Mouse (Mus musculus) heart, postnatal 4 days (tissue): ENCODE measurements around the gene Nfix. TPM values are rescaled to one million over a fixed set of nuclear protein-coding genes. Genes with fewer than 3 reads are reported as not detected.
"Not testable (repeated sequence)": the region's sequence is repeated elsewhere in the genome, so short reads cannot be mapped to it uniquely, and the experiment has no call there.

Experiments
- DNase-seq: peaks from one replicate; pipeline ENCODE4 v3.0.0; 2021
- total RNA-seq, 2 experiments: library from RNA; stranded (reverse); gene quantifications; 2 replicates each; pipeline ENCODE4 v1.2.3; 2021

Nfix gene
- total RNA-seq, 2 experiments from 2014 or later, result 189 to 211 TPM

DNA sequence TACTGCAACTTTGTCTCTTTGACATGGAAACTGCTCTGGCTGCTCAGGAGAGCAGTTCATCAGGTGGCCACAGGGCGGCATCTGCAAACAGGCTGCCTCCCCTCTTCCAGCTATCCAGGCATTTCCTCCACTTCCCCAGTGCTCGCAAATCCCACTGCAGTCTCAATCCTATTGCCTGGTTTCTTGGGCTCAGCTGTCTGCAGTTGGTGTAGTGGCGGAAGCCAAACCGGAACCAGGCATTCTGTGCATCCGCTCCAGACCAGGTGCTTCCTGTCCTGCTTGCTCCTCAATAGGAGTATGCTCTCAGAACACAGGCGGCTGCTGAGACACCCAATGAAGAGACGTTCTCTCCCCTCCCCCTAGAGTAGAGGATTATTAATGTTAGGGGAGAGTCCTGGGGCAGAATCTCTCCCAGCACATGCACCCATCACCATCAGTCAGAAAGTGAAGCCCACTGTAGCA, 100.3 kb downstream of the Nfix start:
- DNase-seq, result peak; percentile 79

DNA sequence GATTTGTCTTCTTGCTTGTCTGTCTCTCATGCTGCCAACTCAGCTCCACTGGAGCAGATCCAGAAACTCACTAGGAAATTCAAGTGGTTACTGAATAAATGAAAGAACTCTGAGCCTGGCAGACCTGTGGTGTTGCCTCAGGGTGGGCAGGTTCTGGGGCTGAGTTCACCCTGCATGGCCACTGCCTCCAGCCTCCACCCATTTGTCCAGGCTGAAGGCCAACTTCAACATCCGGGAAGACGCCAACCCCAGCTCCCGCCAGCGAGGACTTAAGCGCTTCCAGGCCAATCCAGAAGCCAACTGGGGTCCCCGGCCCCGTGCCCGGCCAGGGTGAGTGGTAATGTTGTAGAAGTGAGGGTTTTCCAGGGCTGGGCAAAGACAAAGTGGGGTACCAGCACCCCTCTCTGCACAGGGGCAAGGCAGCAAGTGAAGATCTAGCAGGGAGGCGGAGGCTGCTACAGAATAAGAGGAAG, 101.2 kb downstream of the Nfix start:
- DNase-seq, result peak; percentile 72

DNA sequence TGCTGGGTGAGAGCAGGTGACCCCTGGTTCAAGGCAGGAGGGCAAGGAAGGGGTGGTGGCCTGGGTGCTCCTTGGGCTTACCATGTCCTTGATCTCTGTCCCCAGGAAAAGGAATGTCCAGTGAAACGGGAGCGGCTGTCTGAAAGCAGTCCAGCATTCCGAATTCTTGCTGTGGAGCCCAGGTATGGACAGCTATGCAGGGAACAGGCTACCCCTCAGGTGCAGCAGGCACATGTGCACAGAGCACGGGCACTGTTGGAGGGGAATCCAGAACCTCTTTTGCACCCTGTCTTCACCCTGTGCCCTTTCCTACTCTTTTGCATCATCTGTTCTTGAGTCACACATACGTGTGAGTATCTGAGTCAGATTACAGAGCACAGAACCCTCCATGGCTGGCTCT, 101.9 kb downstream of the Nfix start:
- DNase-seq, result no peak

DNA sequence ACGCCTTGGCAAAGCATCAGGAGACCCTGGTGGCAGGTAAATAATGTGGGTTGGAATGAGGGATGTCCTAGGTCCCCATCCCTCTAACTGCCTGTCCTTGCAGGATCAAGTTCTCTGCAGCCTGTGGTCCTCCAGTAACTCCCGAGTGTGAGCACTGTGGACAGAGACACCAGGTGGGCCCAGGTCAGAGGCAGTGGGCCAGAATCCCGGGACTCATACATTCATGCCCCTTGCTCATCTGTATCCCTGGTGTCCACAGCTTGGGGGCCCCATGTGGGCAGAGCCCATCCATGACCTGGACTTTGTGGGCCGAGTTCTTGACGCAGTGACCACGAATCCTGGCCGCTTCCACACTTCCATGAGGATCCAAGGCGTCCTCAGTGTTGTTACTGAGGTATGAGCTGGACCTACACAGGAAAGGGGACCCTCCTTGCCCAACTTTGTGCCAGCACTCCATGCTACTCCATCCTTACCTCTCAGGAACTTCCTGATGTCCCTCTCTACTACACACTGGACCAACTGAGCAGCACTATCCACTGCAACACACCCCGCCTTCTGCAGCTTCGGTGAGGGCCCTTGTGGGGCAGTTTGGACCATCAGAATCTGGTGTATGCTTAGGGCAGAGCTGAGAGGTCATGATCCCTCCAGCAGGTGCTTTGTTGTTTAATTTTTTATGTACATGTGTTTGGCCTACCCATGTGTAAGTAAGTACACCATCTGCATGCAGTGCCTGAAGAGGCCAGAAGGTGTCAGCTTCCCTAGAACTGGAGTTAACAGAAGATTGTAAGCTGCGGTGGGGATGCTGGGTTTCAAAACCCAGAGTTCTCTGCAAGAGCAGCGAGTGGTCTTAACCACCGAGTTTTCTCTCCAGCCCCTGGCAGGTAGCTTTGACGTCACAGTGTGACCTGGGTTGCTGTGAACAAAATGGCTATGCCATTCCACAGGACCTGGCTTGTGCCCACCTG, 102.7 kb downstream of the Nfix start:
- peak; percentile 66 for DNase-seq

DNA sequence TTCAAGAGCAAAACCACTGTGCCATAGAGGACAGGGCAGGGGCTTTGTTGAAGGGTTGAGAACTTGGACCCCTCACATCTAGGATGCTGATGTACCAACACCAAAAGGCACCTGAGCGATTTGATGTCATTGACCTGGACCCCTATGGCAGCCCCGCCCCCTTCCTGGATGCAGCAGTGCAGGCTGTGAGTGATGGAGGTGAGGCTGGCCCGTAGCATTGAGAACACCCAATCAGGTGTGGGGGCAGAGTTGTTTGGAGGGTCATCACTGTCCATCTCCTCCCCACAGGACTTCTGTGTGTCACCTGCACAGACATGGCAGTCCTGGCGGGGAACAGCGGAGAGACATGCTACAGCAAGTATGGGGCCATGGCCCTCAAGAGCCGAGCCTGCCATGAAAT, 105.0 kb downstream of the Nfix start:
- no peak for DNase-seq

DNA sequence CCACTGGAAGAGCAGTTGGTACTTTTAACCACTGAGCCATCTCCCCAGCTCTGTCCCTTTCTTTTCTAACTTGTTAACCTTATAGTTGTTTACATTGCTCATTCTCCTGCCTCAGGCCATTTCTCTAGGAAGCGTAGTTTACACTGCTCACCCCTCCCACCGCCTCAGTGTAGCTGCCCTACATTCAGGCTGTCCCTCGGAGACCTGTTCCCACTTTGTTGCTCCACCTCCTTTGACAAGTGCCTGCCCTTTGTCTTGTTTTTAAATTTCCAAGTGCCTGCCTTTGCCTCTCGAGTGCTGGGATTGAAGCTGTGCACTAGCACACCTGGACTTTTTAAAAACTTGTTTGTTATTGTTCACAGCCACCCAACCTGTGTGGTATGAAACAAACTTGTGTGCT, 106.8 kb downstream of the Nfix start:
- no peak for DNase-seq

DNA sequence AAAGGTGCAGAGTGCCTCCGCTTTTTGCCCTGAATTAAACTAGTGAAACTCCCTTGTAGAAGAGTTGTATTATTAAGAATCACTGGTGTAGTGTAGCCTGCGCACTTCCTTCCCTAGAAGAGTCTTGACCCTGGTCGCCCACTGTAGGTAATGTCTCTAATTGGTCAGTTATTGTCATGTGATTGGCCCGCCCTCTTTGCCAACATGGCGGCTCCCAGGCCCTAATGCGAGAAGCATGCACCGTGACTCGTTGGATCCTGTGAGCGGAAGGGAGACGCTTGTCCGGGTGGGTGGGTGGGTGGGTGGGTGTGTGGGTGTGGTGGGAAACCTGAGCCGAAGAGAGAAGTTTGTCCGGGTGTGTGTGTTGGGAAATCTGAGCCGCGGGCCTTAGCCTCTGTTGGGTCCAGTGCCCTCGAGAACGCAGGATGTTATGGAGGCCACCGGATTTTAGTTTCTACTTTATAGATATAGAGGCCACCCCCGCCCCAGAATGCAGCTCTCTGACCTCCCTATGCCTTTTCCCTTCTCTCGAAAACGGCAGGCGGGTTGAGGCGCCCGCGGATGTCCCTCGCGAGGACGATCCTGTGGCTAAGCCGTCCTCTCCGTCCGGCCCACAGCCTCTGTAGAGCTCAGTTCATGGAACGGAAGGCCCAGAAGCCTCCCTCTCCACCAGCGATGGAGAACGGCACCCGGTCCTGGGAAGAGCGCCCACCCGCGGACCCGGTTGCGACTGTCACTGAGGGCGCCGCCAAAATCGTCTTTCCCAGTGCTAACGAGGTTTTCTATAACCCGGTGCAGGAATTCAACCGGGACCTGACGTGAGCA, 110.8 kb downstream of the Nfix start:
- peak; percentile 92 for DNase-seq

DNA sequence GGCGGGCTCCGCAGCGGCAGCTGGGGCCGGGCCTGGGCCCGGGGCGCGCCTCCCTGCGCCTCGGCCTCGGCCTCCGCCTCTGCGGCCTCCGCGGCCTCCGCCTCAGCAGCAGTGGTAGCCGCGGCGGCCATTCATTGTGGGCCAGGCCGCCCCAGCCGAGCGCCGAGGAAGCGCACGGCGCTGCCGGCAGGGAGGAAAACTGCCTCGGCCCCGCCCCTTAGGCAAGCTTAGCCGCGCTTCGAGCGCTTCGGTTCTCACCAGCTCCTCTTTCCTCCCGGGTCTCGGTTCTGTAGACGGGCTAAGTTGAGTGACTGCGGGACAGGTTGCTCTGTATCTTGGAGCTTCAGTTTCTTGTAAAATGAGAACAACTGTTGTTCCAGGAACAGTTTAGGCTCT, 112.4 kb downstream of the Nfix start, which contains the start of gene Nacc1:
Gene Nacc1 (minus strand): TSS at position 158 of the 396 bp plus-strand sequence.
- DNase-seq, result peak; percentile 91

DNA sequence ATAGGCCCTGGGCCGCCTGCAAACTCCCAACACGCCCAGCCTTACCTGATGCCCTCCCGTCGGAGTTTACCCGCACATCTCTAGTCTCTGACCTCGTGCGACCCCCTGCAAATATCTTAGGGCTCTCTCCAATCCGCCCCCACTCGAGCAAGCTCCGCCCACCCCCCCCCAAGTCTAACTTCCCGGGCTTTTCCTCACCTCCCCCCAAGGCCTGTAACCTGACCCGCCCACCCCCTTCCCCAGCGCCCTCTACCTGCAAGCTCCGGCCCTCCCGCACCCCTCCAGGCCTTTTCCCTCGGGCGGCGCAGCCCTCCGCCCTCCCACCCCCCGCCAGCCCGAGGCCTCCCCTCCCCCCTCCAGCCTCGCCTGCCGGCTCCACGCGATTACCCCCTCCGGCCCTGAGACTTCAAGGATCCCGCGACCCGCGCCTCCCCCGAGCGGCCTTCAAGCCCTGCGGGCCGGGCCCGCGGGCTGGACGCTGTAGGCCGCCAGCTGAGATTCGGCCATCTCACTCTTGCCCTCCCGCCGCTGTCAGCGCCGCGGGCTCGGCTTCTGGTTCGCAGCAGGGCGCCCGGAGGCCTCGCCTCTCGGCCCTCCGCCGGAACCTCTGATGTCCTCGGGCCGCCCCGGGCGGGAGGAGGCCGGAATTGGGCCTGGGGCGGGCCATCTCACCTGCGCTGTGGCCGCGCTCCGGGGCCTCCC, 113.0 kb downstream of the Nfix start:
- peak; percentile 43 for DNase-seq

DNA sequence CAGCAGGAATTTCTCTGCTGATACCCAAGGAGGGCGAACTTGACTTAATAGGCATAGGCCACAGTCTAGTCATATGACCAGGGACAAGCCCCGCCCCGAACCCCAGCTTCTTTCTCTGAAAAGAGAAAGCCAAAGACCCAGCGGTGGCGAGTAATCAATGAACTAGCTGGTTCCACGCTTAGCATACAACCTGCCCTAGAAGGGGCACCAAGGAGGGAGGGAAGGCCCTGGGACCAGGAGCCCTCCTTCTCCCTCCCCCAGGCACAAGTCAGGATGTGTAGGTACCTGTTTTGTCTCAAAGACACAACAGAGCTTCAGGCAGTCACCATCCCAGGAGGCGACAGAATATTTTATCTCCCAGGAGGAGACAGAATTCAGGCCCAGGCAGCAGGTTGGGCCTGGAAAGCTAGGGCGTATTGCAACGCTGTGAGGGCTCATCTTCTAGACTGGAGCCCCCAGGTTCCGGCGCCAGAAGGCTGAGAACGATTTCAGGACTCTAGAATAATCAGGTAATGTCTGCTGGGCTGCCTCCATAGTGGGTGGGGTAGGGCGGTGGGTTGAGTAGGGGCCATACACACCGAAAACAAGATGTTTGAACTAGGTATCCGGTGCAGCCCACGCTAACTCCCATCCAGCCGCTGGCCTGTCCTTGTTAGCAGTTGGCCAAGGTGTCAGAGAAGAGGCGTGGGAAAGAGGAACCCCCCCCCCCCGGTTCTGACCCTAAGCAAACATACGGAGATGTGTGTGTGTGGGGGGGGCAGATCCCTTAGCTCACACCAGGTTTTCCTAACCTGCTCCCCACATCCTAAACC, 113.7 kb downstream of the Nfix start, which contains the start of gene Trmt1:
Gene Trmt1 (plus strand): TSS at position 117 of the 812 bp plus-strand sequence.
- DNase-seq, result no peak

DNA sequence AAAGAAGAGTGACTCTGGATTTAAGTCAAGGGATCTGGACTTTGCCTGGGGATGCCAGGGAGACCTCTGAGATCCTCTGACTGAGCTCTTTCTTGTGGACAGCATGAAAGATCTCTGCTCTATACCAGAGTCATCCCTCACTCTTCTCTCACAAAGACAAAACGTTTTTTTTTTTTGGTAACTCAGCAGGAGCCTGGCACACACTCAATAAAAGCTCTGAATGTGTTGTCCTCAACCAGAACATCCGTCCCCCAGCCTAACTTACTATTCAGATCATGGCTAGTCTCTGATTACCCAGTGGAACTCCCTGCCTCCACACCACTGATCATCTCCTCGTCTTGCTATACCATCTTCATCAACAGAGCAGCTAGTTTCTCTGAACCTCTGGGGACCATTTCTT, 115.6 kb downstream of the Nfix start:
- no peak for DNase-seq

DNA sequence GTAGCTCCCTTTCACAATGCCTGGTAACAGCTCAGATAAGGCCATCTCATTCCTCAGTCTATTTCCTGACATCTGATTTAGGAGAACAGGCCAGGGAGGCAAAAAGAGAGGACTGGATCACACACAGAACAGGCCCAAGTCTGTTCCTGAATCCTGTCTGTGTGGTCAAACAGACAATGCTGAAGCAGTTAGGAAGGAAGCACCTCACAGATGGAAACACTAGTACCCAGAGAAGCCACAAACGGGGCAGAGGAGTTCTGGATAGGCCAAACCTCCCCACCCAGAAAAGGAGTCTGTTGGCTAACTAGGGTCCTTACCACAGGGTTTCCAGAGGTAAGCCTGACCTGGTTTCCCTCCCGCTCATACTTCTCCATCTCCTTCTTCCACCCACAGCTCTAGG, 117.9 kb downstream of the Nfix start:
- DNase-seq, result no peak

DNA sequence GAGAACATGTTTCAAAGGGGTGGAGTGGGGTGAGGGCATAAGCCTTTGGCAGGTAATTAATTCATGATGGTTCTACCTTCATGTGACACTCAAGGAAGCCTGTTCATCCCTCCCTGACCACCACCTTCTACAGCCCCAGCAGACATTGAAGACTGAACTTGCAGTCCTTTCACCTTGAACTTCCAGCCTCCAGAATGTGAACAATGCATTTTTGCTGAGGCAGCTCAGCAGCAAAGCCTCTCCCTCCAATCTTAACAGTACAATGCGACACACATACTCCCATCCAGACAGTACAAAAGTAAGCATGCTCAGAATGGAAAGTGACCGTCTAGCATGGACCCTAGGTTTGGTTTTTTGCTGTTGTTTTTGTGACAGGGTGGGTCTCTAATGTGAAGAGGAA, 118.7 kb downstream of the Nfix start:
- DNase-seq, result no peak

DNA sequence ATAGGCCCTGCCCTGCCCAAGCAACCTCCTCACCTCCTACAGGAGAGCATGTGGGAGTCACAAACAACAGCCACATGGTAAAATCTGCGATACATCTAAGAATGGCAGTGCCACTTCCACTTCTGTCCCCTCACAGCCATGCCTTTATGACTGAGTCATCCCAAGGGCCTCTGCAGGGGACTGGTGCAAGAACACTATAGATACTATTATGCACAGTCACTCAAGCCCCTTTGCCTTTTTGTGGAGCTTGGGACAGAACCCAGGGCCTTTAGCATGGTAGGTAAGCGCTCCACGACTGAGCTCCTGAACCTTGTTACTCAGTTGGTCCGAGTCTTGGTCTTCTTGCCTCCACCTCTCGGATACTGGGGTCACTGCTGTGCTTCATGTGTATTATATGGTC, 122.8 kb downstream of the Nfix start:
- DNase-seq, result no peak

DNA sequence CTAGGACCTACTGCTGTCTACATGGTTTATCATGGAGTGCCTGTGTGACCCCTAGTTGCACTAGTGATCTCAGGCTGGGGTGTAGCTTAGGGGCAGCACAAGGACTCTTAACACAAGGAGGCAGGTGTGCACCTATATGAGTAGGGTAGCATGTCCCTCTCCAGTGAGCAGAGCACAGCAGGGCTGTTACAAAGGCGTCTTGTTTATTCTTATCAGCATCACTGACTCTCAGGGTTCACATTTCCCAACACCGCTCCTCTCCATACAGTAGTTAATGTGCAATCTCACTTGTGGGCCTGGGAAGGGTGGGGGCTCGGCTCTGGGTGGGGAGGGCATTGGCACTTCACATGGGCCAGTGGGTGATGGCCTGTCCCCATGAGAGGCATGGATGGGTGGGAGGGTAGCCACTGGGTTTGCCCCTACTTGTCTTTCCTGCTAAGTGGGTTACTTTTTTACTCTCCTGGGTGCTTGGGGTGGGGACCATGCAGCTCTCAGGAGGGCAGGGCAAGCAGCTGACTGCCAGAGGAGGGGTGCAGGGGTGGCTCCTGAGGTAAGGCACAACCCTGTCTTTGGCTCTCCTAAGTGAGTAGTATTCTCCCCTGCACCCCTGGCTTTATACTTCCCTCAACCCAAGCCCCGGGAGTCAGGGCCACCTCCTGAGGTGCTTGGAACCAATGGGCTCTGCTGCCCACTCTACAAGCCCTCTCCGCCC, 129.7 kb downstream of the Nfix start:
- DNase-seq, result not testable (repeated sequence)

DNA sequence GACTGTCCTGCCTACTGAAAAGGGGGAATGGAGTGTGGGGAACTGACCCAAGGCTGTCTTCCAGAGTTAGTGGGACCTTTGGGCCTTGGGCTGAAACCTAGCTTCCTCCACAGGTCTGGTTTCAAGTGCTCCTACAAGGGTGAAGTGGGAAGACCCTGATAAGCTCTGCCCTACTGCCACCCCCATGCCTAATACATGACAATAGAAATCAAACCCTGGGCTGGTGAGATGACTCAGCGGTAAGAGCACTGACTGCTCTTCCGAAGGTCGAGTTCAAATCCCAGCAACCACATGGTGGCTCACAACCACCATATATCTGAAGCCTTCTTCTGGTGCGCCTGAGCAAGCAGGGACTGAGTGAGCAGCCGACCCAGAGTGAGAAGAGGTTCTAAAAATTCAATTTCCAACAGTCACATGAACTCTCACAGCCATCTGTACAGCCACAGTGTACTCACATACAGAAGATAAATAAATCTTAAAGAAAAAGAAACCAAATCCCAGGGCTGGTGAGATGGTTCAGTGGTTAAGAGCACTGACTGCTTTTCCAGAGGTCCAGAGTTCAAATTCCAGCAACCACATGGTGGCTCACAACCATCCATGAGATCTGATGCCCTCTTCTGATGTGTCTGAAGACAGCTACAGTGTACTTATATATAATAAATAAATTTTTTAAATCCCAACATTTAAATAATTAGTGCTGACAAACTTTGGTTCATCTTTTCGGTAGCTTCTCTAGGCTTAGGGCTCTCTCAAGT, 131.2 kb downstream of the Nfix start:
- DNase-seq, result no peak

DNA sequence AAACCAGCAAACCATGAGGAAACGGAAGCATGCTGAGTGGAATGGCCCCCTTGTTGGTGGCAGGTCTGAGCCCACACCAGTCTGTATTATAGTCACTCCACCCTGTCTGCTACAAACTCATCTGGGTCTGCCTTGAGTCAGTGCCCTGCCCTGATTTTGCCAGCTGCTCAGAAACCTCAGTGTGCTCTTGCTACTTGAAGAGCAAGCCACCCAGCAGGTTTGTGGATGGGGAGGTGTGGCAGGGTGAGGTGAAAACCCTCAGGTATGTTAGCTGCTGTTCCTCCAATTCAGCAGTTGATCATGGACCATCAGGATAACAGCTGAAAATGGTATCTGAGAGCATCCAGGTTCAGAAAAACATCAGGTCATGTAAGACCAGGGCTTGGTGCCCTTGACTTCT, 132.1 kb downstream of the Nfix start:
- no peak for DNase-seq

DNA sequence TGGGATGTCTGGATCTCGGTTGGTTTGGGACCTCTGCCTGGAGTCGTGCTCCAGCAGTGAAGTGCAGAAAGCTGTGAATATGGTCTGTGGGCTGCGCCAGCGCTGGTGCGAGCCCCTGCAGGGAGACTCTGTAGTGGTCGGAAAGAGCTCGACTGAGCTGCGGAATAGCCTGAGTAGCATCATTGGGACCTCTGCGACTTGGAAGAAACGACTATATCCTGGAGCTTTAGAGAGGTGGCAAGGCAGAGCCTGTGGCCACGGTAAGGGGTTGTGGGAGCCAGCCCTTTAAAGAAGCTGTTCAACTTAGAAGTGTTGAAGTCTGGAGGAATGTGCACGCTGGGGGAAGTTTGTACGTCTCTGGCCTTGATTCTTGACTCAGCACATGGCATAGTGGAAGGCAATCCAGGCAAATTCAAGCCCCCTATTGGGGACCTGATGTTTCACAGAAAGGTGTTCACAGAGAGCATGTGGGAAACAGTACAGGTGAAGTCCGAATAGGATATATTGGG, 134.7 kb downstream of the Nfix start:
- DNase-seq, result no peak

DNA sequence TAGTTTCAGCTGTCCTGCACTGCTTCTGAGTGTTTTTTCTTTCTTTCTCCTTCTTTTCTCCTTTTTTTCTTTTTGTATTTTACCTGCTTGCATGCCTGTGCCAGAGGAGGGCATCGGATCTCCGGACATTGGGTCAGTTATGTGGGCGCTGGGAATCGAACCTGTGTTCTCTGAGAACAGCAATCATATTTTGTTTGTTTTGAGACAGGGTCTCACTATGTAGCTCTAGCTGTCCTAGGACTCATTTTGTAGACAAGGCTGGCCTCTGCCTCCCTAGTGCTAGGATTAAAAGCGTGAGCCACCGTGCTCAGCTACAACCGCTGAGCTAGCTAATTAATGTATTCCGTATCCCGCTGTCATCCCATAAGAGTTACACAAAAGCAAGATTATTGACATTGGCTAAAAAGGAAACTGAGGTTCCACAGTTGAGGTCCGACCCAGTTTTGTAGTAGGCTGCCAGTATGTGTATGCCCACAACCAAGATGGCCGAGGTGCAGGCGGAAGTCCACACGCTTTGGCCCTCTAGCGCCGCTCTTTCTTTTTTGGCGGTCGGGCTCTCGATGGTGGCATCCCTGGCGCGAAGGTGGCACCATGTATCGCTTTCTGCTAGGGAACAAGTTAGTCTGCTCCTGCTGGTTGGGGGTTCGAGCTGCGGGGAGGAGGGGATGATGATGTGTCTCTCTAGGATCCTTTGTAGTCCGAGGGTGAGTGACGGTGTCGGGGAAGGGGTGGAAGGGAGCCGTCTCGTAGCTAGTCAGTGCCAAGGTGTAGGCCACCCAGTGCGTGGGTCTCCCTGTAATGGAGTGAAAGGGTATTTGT, 135.4 kb downstream of the Nfix start:
- DNase-seq, result peak; percentile 79
